Mouse (Mus musculus): Measurements from ENCODE around the gene Tagap1.
"Not testable (repeated sequence)": the region's sequence is repeated elsewhere in the genome, so short reads cannot be mapped to it uniquely, and the experiment has no call there.

DNA sequence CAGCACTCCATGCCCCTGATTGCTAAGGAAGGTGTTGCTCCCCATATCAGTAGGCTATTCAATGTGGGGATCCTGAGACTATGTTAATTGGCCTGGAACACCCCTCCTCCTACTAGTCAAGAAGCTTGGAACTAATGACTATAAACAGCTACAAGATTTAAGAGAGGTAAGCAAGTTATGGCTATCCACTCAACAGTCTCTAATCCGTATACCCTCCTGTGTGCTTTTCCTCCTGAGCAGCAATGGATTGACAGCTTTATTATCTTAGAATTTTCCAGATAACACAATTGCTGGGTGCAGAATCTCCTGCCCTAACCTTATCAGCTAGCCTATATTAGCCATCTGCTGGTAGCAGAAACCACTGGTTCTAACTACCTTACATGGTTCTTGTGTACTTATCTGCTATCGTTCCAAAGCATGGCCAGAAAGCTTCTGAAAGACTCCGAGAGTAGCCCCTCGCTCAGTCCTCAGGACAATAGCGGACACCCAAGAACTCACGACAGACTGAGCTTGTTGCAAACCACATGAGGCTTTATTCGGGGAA lies 40.5 kb downstream of the Tagap1 start:
- TF ChIP-seq POLR2A (IDR thresholded peaks at IDR 0.05; ENCODE audit: insufficient read depth, low read depth, low read length); CTCF (IDR thresholded peaks at IDR 0.05); EP300 (IDR thresholded peaks at IDR 0.05; ENCODE audit: insufficient read depth, low read depth, low read length): not testable (repeated sequence)

Measured in heart, adult 2 months (tissue).